Mouse (Mus musculus): ENCODE results near the gene Acbd6. TPM values are rescaled to one million over a fixed set of nuclear protein-coding genes. Genes with fewer than 3 reads are reported as not detected.

Gene Acbd6
- polyA plus RNA-seq, 1 experiment from 2014 or later = 72.5 TPM

Other genes starting within 250 kb of the Acbd6 start
- gene Xpr1, start 140.7 kb upstream of the Acbd6 start, polyA plus RNA-seq (2016; fragmentation: Nextera tagmentation; extraction: Ambion mirVana) = 10.7 and 11.2 TPM in 2 replicates
- not detected in 2 replicates for gene Lhx4, start 193.6 kb downstream of the Acbd6 start, polyA plus RNA-seq (2016; fragmentation: Nextera tagmentation; extraction: Ambion mirVana)